Mouse (Mus musculus) erythroblast, embryonic 14.5 days (primary cell): ENCODE measurements around the gene Txndc11.

Experiments used
- GATA1 ChIP-seq: IDR thresholded peaks from 2 replicates; pipeline ENCODE4 v1.6.1; 2012; ENCODE audit warnings: low read length, inconsistent platforms, mixed read lengths
- TAL1 ChIP-seq: IDR thresholded peaks from 3 replicates; pipeline ENCODE4 v1.6.1; 2012; ENCODE audit warnings: low read length, inconsistent platforms, mixed read lengths

DNA sequence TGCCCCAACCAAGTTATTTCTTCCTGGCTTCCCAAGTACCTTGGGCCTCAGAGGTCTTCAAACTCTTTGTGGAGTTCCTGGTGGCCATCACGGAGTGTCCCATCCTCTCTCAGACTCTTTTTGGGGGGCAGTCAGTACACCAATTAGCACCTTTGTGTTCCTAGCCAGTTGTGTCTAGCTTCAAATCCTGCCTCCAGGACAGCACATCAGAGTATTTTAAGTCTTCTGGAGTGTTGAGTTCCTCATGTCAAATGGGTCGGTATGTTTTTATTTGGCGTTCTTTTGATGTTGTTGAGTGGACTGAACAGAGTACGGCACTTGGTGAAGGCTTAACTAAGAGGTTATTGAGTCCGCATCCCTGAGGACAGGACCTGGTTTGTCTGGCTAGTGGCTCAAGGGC, 69.0 kb downstream of the Txndc11 start:
- TF ChIP-seq TAL1 = no peak
- TF ChIP-seq GATA1 = no peak
